Mouse (Mus musculus): Measurements from ENCODE around the gene Eif2ak4.

DNA sequence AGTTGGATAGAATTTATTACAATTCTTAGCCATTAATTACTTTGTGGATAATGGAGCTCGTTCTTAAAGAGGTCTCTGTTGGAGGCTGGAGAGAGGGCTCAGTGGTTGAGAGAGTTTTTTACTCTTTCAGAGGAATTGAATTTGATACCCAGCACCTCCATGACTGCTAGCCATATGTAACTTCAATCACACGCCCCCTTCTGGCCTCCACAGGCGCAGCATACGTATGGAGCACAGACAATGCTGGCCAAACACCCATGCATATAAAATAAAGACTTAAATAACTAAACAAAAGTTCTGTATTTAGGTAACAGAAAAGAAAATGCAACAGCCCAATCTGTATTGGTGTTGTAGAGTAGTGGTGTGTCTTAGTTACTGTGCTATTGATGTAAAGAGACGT, 43.2 kb downstream of the Eif2ak4 start:
- TF ChIP-seq CTCF (IDR thresholded peaks at IDR 0.05; ENCODE audit: low read depth): peak; percentile 74
- no peak for TF ChIP-seq EP300 (optimal IDR thresholded peaks at IDR 0.05)
